Mouse (Mus musculus) monocyte, adult 5-6 weeks (primary cell): ENCODE measurements around the gene Cdca8. TPM values are rescaled to one million over a fixed set of nuclear protein-coding genes. Genes with fewer than 3 reads are reported as not detected.
"Not testable (repeated sequence)": the region's sequence is repeated elsewhere in the genome, so short reads cannot be mapped to it uniquely, and the experiment has no call there.

Source experiments
- ATAC-seq: fragments of 153-309, 156-312 bp; replicated peaks from 2 replicates; pipeline ENCODE4 v1.8.0; 2017; ENCODE audit warnings: mild to moderate bottlenecking; ENCODE audit not compliant: low TSS enrichment, insufficient number of reproducible peaks, severe bottlenecking, poor library complexity, low FRiP score
- total RNA-seq: library from RNA; stranded (forward); fragments of 200-1000, 200-491, 200-594 nt; gene quantifications from 3 replicates; pipeline ENCODE4 v1.2.3, GENCODE M21; 2017

Gene Cdca8
- total RNA-seq, result 1.3 to 2.7 TPM (median 2.0 TPM) in 3 replicates

- ATAC-seq, result not testable (repeated sequence)
Observed at GRCm38 (mm10) chr4:124939211-124939610, at the start of gene Cdca8. Gene Cdca8, minus strand, starts transcription at chr4:124939311.

- ATAC-seq, result no peak
Observed at GRCm38 (mm10) chr4:124988382-124988781, 49.3 kb upstream of the Cdca8 start.

GRCm38 (mm10) chr4:124987711-124988097, 48.6 kb upstream of the Cdca8 start:
- ATAC-seq, result no peak

GRCm38 (mm10) chr4:124986739-124987710, 47.9 kb upstream of the Cdca8 start:
- no peak for ATAC-seq

GRCm38 (mm10) chr4:124985671-124986602, 46.8 kb upstream of the Cdca8 start, which contains the start of gene Rspo1:
Gene Rspo1, plus strand, starts transcription at chr4:124986430.
- ATAC-seq, result no peak

GRCm38 (mm10) chr4:124984871-124985670, 46.0 kb upstream of the Cdca8 start:
- no peak for ATAC-seq

GRCm38 (mm10) chr4:124983893-124984526, 44.9 kb upstream of the Cdca8 start:
- ATAC-seq, result no peak

GRCm38 (mm10) chr4:124978201-124978600, 39.1 kb upstream of the Cdca8 start:
- no peak for ATAC-seq

- no peak for ATAC-seq
Observed at GRCm38 (mm10) chr4:124973296-124973695, 34.2 kb upstream of the Cdca8 start.

- no peak for ATAC-seq
Observed at GRCm38 (mm10) chr4:124972316-124972715, 33.2 kb upstream of the Cdca8 start.

GRCm38 (mm10) chr4:124971094-124971493, 32.0 kb upstream of the Cdca8 start:
- no peak for ATAC-seq

- no peak for ATAC-seq
Observed at GRCm38 (mm10) chr4:124970677-124971076, 31.6 kb upstream of the Cdca8 start.

GRCm38 (mm10) chr4:124970194-124970593, 31.1 kb upstream of the Cdca8 start:
- no peak for ATAC-seq

GRCm38 (mm10) chr4:124969219-124969848, 30.2 kb upstream of the Cdca8 start:
- ATAC-seq, result no peak

- no peak for ATAC-seq
Observed at GRCm38 (mm10) chr4:124968711-124969110, 29.6 kb upstream of the Cdca8 start.

GRCm38 (mm10) chr4:124964912-124965599, 25.9 kb upstream of the Cdca8 start:
- no peak for ATAC-seq

- ATAC-seq, result no peak
Observed at GRCm38 (mm10) chr4:124962576-124962975, 23.5 kb upstream of the Cdca8 start.
